Mouse (Mus musculus): ENCODE results near the gene 2010111I01Rik.

DNA sequence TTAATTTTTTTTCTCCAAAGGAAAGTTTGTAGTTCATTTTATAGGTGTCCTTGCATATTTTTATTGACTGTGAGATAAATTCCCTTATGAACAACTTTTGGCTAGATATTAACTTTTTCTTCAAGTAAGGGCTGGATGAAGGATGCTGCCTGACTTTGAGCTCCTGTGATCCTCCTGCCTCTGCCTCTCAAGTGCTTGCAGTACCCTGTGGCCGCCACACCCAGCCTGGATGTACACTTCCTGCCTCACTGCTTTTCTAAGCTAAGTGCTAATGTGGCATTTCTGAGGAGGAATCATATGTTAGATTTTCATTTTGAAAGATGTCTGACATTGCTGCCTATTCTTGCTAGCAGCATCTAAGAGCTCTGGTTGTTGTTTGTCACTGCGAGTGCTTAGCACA, 73.7 kb downstream of the 2010111I01Rik start:
- TF ChIP-seq CTCF (IDR thresholded peaks at IDR 0.05; ENCODE audit: low read depth, low read length), result no peak
- TF ChIP-seq POLR2A (IDR thresholded peaks at IDR 0.05; ENCODE audit: extremely low read depth, insufficient read depth, low read length), result no peak
